Mouse (Mus musculus) hindbrain, embryonic 12.5 days (tissue): ENCODE data around the gene Fam83c. TPM values are rescaled to one million over a fixed set of nuclear protein-coding genes. Genes with fewer than 3 reads are reported as not detected.

Experiments
- ATAC-seq: fragments of 200-750 bp; cut with Nextera tagmentation; 2 replicates; pipeline ENCODE4 v1.8.0; 2017; ENCODE audit warnings: moderate TSS enrichment; ENCODE audit not compliant: low FRiP score
- H3K27ac ChIP-seq: fragments of 300-500 bp; sonication (generic); 2 replicates; pipeline ENCODE4 v1.5.1; 2016; ENCODE audit warnings: mild to moderate bottlenecking
- H3K27me3 ChIP-seq: fragments of 300-500 bp; sonication (generic); 2 replicates; pipeline ENCODE4 v1.6.1; 2016; ENCODE audit warnings: mild to moderate bottlenecking
- H3K36me3 ChIP-seq: fragments of 300-500 bp; sonication (generic); 2 replicates; pipeline ENCODE4 v1.6.1; 2016; ENCODE audit warnings: mild to moderate bottlenecking
- H3K4me1 ChIP-seq: fragments of 300-500 bp; sonication (generic); 2 replicates; pipeline ENCODE4 v1.6.1; 2016
- H3K4me2 ChIP-seq: fragments of 300-500 bp; sonication (generic); replicated peaks from 2 replicates; pipeline ENCODE4 v1.6.1; 2016; ENCODE audit warnings: mild to moderate bottlenecking
- H3K4me3 ChIP-seq: fragments of 300-500 bp; sonication (generic); 2 replicates; pipeline ENCODE4 v1.5.1; 2016; ENCODE audit warnings: mild to moderate bottlenecking
- H3K9ac ChIP-seq: fragments of 300-500 bp; sonication (generic); 2 replicates; pipeline ENCODE4 v1.6.1; 2016; ENCODE audit warnings: mild to moderate bottlenecking, moderate library complexity
- H3K9me3 ChIP-seq: fragments of 300-500 bp; sonication (generic); replicated peaks from 2 replicates; pipeline ENCODE4 v1.6.1; 2016; ENCODE audit warnings: mild to moderate bottlenecking
- WGBS: fragments of 180-500 bp; shearing (Covaris S2); methylation state at CpG from one replicate; pipeline ENCODE4 v1.1.7; 2016; 5-methylcytosine and 5-hydroxymethylcytosine counted together
- polyA plus RNA-seq: library from polyadenylated mRNA; unstranded; fragments of >200 nt; fragmentation: Nextera tagmentation; extraction: Ambion mirVana; gene quantifications from 2 replicates; pipeline ENCODE4 v1.2.1, GENCODE M21; 2016

The Fam83c gene
- polyA plus RNA-seq, 1 experiment from 2014 or later, result 0.41 TPM

GRCm38 (mm10) chr2:155779506-155779905 is 55.1 kb downstream of the Fam83c start:
- Histone ChIP-seq H3K4me2 (no peak overlapping the region), H3K36me3 (no peaks in the 10 kb centered on the region), H3K9ac (no peak overlapping the region), H3K27me3 (peaks cover 18% of the 10 kb centered on the region), H3K4me1 (peaks cover 30% of the 10 kb centered on the region), H3K27ac (no peak overlapping the region), H3K9me3 (no peaks in the 10 kb centered on the region), H3K4me3 (no peak overlapping the region)
- no peak for ATAC-seq
- 86% methylated on average over 3 of the region's 3 CpGs for WGBS

GRCm38 (mm10) chr2:155779066-155779465 is 55.6 kb downstream of the Fam83c start:
- H3K9me3 ChIP-seq, result no peaks in the 10 kb centered on the region
- no peaks in the 10 kb centered on the region for H3K36me3 ChIP-seq
- H3K27me3 ChIP-seq, result peaks cover 23% of the 10 kb centered on the region
- no peak overlapping the region for H3K27ac ChIP-seq
- peaks cover 30% of the 10 kb centered on the region for H3K4me1 ChIP-seq
- H3K9ac ChIP-seq, result 0 out of 2 replicates have a peak overlapping the region, but pooled peaks have one; percentile 23
- ATAC-seq, result no peak
- 58% methylated on average over 7 of the region's 7 CpGs for WGBS
- no peak overlapping the region for H3K4me2 ChIP-seq
- H3K4me3 ChIP-seq, result no peak overlapping the region

- WGBS, result 46% methylated on average over 6 of the region's 6 CpGs
- Histone ChIP-seq H3K9ac (no peak overlapping the region), H3K27ac (no peak overlapping the region), H3K4me3 (no peak overlapping the region), H3K4me2 (peak overlapping the region; percentile 30), H3K9me3 (no peaks in the 10 kb centered on the region), H3K4me1 (peaks cover 30% of the 10 kb centered on the region), H3K27me3 (peaks cover 33% of the 10 kb centered on the region), H3K36me3 (no peaks in the 10 kb centered on the region)
- ATAC-seq, result no peak
Measured at GRCm38 (mm10) chr2:155778004-155778403, 56.6 kb downstream of the Fam83c start.

- 64% methylated on average over 4 of the region's 4 CpGs for WGBS
- H3K36me3 ChIP-seq, result no peaks in the 10 kb centered on the region
- ATAC-seq, result no peak
- peak overlapping the region; percentile 30 for H3K4me2 ChIP-seq
- peaks cover 35% of the 10 kb centered on the region for H3K27me3 ChIP-seq
- H3K27ac ChIP-seq, result no peak overlapping the region
- no peak overlapping the region for H3K4me3 ChIP-seq
- H3K9me3 ChIP-seq, result no peaks in the 10 kb centered on the region
- no peak overlapping the region for H3K9ac ChIP-seq
- peaks cover 30% of the 10 kb centered on the region for H3K4me1 ChIP-seq
Measured at GRCm38 (mm10) chr2:155777688-155777985, 57.0 kb downstream of the Fam83c start.

Other genes with a start within 250 kb of the Fam83c start
- 17.0 and 18.3 TPM in 2 replicates for gene Gss, start 242.0 kb downstream of the Fam83c start, polyA plus RNA-seq
- 0.61 and 1.6 TPM in 2 replicates for gene Myh7b, start 223.6 kb downstream of the Fam83c start, polyA plus RNA-seq
- gene Trpc4ap, start 142.5 kb downstream of the Fam83c start, polyA plus RNA-seq, result 190 and 204 TPM in 2 replicates
- gene Edem2, start 105.4 kb downstream of the Fam83c start, polyA plus RNA-seq, result 37.3 and 38.5 TPM in 2 replicates
- gene Gm17581, start 99.0 kb downstream of the Fam83c start, polyA plus RNA-seq, result not detected in 2 replicates
- gene Procr, start 83.7 kb downstream of the Fam83c start, polyA plus RNA-seq, result 3.4 and 4.1 TPM in 2 replicates
- 5.3 and 6.0 TPM in 2 replicates for gene Mmp24, start 59.5 kb downstream of the Fam83c start, polyA plus RNA-seq
- 17.1 and 17.3 TPM in 2 replicates for gene BC029722, start 15.4 kb downstream of the Fam83c start, polyA plus RNA-seq
- gene Eif6, start 7.9 kb downstream of the Fam83c start, polyA plus RNA-seq, result 151 and 160 TPM in 2 replicates
- 65.5 and 70.0 TPM in 2 replicates for gene Uqcc1, start 95.5 kb upstream of the Fam83c start, polyA plus RNA-seq
- gene Gm15557, start 105.9 kb upstream of the Fam83c start, polyA plus RNA-seq, result not detected in 2 replicates
- 3.6 and 3.8 TPM in 2 replicates for gene Gdf5, start 110.5 kb upstream of the Fam83c start, polyA plus RNA-seq
- gene Cep250, start 121.6 kb upstream of the Fam83c start, polyA plus RNA-seq, result 26.9 and 27.7 TPM in 2 replicates
- gene 6430550D23Rik, start 173.1 kb upstream of the Fam83c start, polyA plus RNA-seq, result 1.7 and 2.4 TPM in 2 replicates
- 230 and 257 TPM in 2 replicates for gene Ergic3, start 173.2 kb upstream of the Fam83c start, polyA plus RNA-seq
- 0.37 TPM in 1 of 2 replicates, not detected in the other for gene Fer1l4, start 218.1 kb upstream of the Fam83c start, polyA plus RNA-seq
- 7.5 and 7.9 TPM in 2 replicates for gene Spag4, start 230.3 kb upstream of the Fam83c start, polyA plus RNA-seq